Mouse (Mus musculus): ENCODE measurements around the gene BC028528. TPM values are rescaled to one million over a fixed set of nuclear protein-coding genes. Genes with fewer than 3 reads are reported as not detected.
A peak's percentile ranks its signal among the peaks of the same experiment; 100 is the strongest.

Gene BC028528
- total and polyA plus RNA-seq, 3 experiments = 15.6 to 46.1 (median 40.6) TPM

- H3K4me1 ChIP-seq (ENCODE audit: control insufficient read depth in 1 of 2, insufficient read depth in 2 of 2) = peaks cover 3 to 19% of the 10 kb centered on the region in 2 experiments; a peak in 3 of 4 replicates
- in situ Hi-C loops (cut with MboI; ENCODE audit: low pct_ligation_motif_present, low pct_unique_long_range_greater_than_20kb, low sequenced_read_pairs) = no loop called here
- H3K4me3 ChIP-seq (replicated peaks in 1 of 3; ENCODE audit: low read depth in 2 of 3, low read length in 2 of 3, poor library complexity in 1 of 3) = peak overlapping the region; percentile 68 to 96 (median 94)
- no peaks in the 10 kb centered on the region for H3K27me3 ChIP-seq (replicated peaks)
- peak overlapping the region; percentile 91 for H3K9ac ChIP-seq (ENCODE audit: insufficient read depth, low read depth)
- no peaks in the 10 kb centered on the region for H3K9me3 ChIP-seq (replicated peaks; ENCODE audit: low read length)
- DNase-seq (ENCODE audit: extremely low read depth) = no peak
- TF ChIP-seq POLR2AphosphoS2 (IDR thresholded peaks at IDR 0.05; ENCODE audit: low read depth, low read length) (no peak), MXI1 (IDR thresholded peaks at IDR 0.05; ENCODE audit: low read depth, low read length) (0 out of 2 replicates have a peak, but pooled peaks have one; percentile 21)
- H3K27ac ChIP-seq (ENCODE audit: insufficient read depth, low read depth) = peak overlapping the region; percentile 38; the same call in 1 of the 2 replicates
- H3K36me3 ChIP-seq (replicated peaks in 1 of 2; ENCODE audit: control insufficient read depth in 1 of 2, insufficient read depth in 1 of 2, low read length in 1 of 2) = peaks cover 25 to 56% of the 10 kb centered on the region in 2 experiments
- peak overlapping the region; percentile 96 for H3K4me2 ChIP-seq (ENCODE audit: insufficient read depth, low read depth, poor library complexity, severe bottlenecking)
- dilution Hi-C loops (cut with MboI; ENCODE audit: extremely low pct_ligation_motif_present, extremely low pct_unique_long_range_greater_than_20kb, low sequenced_read_pairs) = no loop called here
- peaks cover 43% of the 10 kb centered on the region for H3K79me2 ChIP-seq (replicated peaks; ENCODE audit: control insufficient read depth, extremely low read depth, insufficient read depth, poor library complexity, severe bottlenecking)
These were observed 19.8 kb downstream of the BC028528 start for GRCm38 (mm10) chr3:95872048-95872447.

- Histone ChIP-seq H3K27ac (ENCODE audit: insufficient read depth, low read depth) (peak within 1 kb of the TSS; percentile 47), H3K9me3 (replicated peaks; ENCODE audit: low read length) (no peaks in the 10 kb centered on the region), H3K9ac (ENCODE audit: insufficient read depth, low read depth) (peak within 1 kb of the TSS; percentile 91), H3K4me3 (replicated peaks in 1 of 3; ENCODE audit: low read depth in 2 of 3, low read length in 2 of 3, poor library complexity in 1 of 3) (peak within 1 kb of the TSS; percentile 68 to 96 (median 94)), H3K4me1 (ENCODE audit: control insufficient read depth in 1 of 2, insufficient read depth in 2 of 2) (peaks cover 3 to 19% of the 10 kb centered on the region in 2 experiments; a peak in 3 of 4 replicates), H3K36me3 (replicated peaks in 1 of 2; ENCODE audit: control insufficient read depth in 1 of 2, insufficient read depth in 1 of 2, low read length in 1 of 2) (peaks cover 25 to 60% of the 10 kb centered on the region in 2 experiments), H3K4me2 (ENCODE audit: insufficient read depth, low read depth, poor library complexity, severe bottlenecking) (peak within 1 kb of the TSS; percentile 96), H3K27me3 (replicated peaks) (no peaks in the 10 kb centered on the region), H3K79me2 (replicated peaks; ENCODE audit: control insufficient read depth, extremely low read depth, insufficient read depth, poor library complexity, severe bottlenecking) (peaks cover 43% of the 10 kb centered on the region)
- dilution Hi-C loops (cut with MboI; ENCODE audit: extremely low pct_ligation_motif_present, extremely low pct_unique_long_range_greater_than_20kb, low sequenced_read_pairs) (no loop called here), in situ Hi-C loops (cut with MboI; ENCODE audit: low pct_ligation_motif_present, low pct_unique_long_range_greater_than_20kb, low sequenced_read_pairs) (no loop called here)
- peak; percentile 92 for DNase-seq (ENCODE audit: extremely low read depth)
- TF ChIP-seq EP300 (IDR thresholded peaks at IDR 0.05; ENCODE audit: low read length) (no peak), CHD1 (IDR thresholded peaks at IDR 0.05; ENCODE audit: low read depth, low read length) (no peak), SMC3 (IDR thresholded peaks at IDR 0.05; ENCODE audit: low read depth, low read length) (no peak), MXI1 (IDR thresholded peaks at IDR 0.05; ENCODE audit: low read depth, low read length) (no peak), MEF2A (IDR thresholded peaks at IDR 0.05; ENCODE audit: borderline replicate concordance, low read depth, low read length) (peak; percentile 58; the same call in 1 of the 2 replicates), MAFK (IDR thresholded peaks at IDR 0.05; ENCODE audit: insufficient replicate concordance, low read length) (no peak), POLR2AphosphoS2 (IDR thresholded peaks at IDR 0.05; ENCODE audit: low read depth, low read length) (peak; percentile 72), ZKSCAN1 (IDR thresholded peaks at IDR 0.05; ENCODE audit: borderline replicate concordance, low read depth, low read length) (no peak), MAZ (IDR thresholded peaks at IDR 0.05; ENCODE audit: low read depth, low read length) (0 out of 2 replicates have a peak, but pooled peaks have one; percentile 37), JUN (IDR thresholded peaks at IDR 0.05; ENCODE audit: insufficient read depth, low read depth, low read length) (no peak), UBTF (IDR thresholded peaks at IDR 0.05; ENCODE audit: low read depth, low read length) (peak; percentile 62; the same call in 1 of the 2 replicates), IRF4 (IDR thresholded peaks at IDR 0.05; ENCODE audit: low read depth, low read length) (peak; percentile 69), PAX5 (IDR thresholded peaks at IDR 0.05; ENCODE audit: low read length) (no peak), RCOR1 (conservative IDR thresholded peaks at IDR 0.05; ENCODE audit: low read depth, low read length) (no peak), CTCF (conservative IDR thresholded peaks at IDR 0.05 in 1 of 2, IDR thresholded peaks at IDR 0.05 in 1 of 2; ENCODE audit: low read depth in 2 of 2, low read length in 2 of 2) (no peak), ZMIZ1 (IDR thresholded peaks at IDR 0.05; ENCODE audit: low read depth, low read length) (peak; percentile 65; the same call in 1 of the 2 replicates), NRF1 (IDR thresholded peaks at IDR 0.05; ENCODE audit: low read depth, low read length) (peak; percentile 90), ETS1 (conservative IDR thresholded peaks at IDR 0.05; ENCODE audit: low read depth, low read length) (peak; percentile 38; the same call in 1 of the 2 replicates), RAD21 (IDR thresholded peaks at IDR 0.05; ENCODE audit: low read depth, low read length) (no peak; the same call in 1 of the 2 replicates), GABPA (IDR thresholded peaks at IDR 0.05; ENCODE audit: insufficient replicate concordance, low read depth, low read length) (no peak; the same call in 1 of the 2 replicates), ZNF384 (IDR thresholded peaks at IDR 0.05; ENCODE audit: low read depth, low read length) (peak; percentile 55), USF2 (conservative IDR thresholded peaks at IDR 0.05; ENCODE audit: low read depth, low read length) (no peak), TBP (conservative IDR thresholded peaks at IDR 0.05; ENCODE audit: low read depth, low read length) (peak; percentile 90), BHLHE40 (IDR thresholded peaks at IDR 0.05; ENCODE audit: low read depth, low read length) (peak; percentile 60), KAT2A (IDR thresholded peaks at IDR 0.05; ENCODE audit: insufficient replicate concordance, low read length) (peak; percentile 78; the same call in 1 of the 2 replicates), HCFC1 (IDR thresholded peaks at IDR 0.05; ENCODE audit: low read depth, low read length) (peak; percentile 90), SIN3A (IDR thresholded peaks at IDR 0.05; ENCODE audit: low read length) (peak; percentile 76), ELF1 (IDR thresholded peaks at IDR 0.05; ENCODE audit: low read depth, low read length) (peak; percentile 91), MYC (IDR thresholded peaks at IDR 0.05; ENCODE audit: low read depth, low read length) (no peak), E2F4 (IDR thresholded peaks at IDR 0.05; ENCODE audit: insufficient replicate concordance, low read depth, low read length) (no peak), NELFE (IDR thresholded peaks at IDR 0.05; ENCODE audit: low read depth, low read length) (peak; percentile 95; the same call in 1 of the 2 replicates)
These were observed 20.4 kb downstream of the BC028528 start, which contains the start of gene Mrps21 for GRCm38 (mm10) chr3:95871392-95871867. Gene Mrps21, minus strand, starts transcription at chr3:95871519.

Data from CH12.LX (cell line).